Mouse (Mus musculus) embryonic facial prominence, embryonic 14.5 days (tissue): Measurements from ENCODE around the gene Kmt2e. TPM values are rescaled to one million over a fixed set of nuclear protein-coding genes. Genes with fewer than 3 reads are reported as not detected.

Experiments used
- ATAC-seq: fragments of 200-750 bp; cut with Nextera tagmentation; 2 replicates; pipeline ENCODE4 v1.8.0; 2017; ENCODE audit warnings: low read depth, moderate number of reproducible peaks, moderate TSS enrichment
- DNase-seq: peaks from one replicate; pipeline ENCODE4 v3.0.0-alpha.2; 2015; ENCODE audit warnings: low spot score
- H3K27ac ChIP-seq: fragments of 300-500 bp; sonication (generic); replicated peaks from 2 replicates; pipeline ENCODE4 v1.5.1; 2014; ENCODE audit warnings: low read depth, mild to moderate bottlenecking, low read length, moderate library complexity
- H3K27me3 ChIP-seq: fragments of 300-500 bp; sonication (generic); replicated peaks from 2 replicates; pipeline ENCODE4 v1.6.1; 2014; ENCODE audit warnings: low read length; ENCODE audit not compliant: control insufficient read depth, insufficient read depth
- H3K36me3 ChIP-seq: fragments of 300-500 bp; sonication (generic); 2 replicates; pipeline ENCODE4 v1.6.1; 2014; ENCODE audit warnings: low read length, mixed read lengths; ENCODE audit not compliant: control insufficient read depth, insufficient read depth
- H3K4me1 ChIP-seq: fragments of 300-500 bp; sonication (generic); 2 replicates; pipeline ENCODE4 v1.6.1; 2014; ENCODE audit warnings: antibody characterized with exemption, low read length; ENCODE audit not compliant: control insufficient read depth, insufficient read depth
- H3K4me2 ChIP-seq: fragments of 300-500 bp; sonication (generic); 2 replicates; pipeline ENCODE4 v1.6.1; 2014; ENCODE audit warnings: low read depth, mild to moderate bottlenecking, low read length, moderate library complexity, mixed read lengths
- H3K4me3 ChIP-seq: fragments of 300-500 bp; sonication (generic); 2 replicates; pipeline ENCODE4 v1.5.1; 2014; ENCODE audit warnings: low read depth, mild to moderate bottlenecking, low read length
- H3K9ac ChIP-seq: fragments of 300-500 bp; sonication (generic); 2 replicates; pipeline ENCODE4 v1.6.1; 2014; ENCODE audit warnings: low read depth, mild to moderate bottlenecking, low read length, moderate library complexity, mixed read lengths
- H3K9me3 ChIP-seq: fragments of 300-500 bp; sonication (generic); 2 replicates; pipeline ENCODE4 v1.6.1; 2016; ENCODE audit warnings: low read length; ENCODE audit not compliant: control insufficient read depth
- WGBS: fragments of 180-500 bp; shearing (Covaris S2); extraction: QIAGEN DNeasy Blood & Tissue Kit; methylation state at CpG from one replicate; pipeline ENCODE4 v1.1.7; 2014; 5-methylcytosine and 5-hydroxymethylcytosine counted together
- polyA plus RNA-seq: library from polyadenylated mRNA; unstranded; fragments of >200 nt; fragmentation: Nextera tagmentation; extraction: Ambion mirVana; gene quantifications from 2 replicates; pipeline ENCODE4 v1.2.1, GENCODE M21; 2014

The Kmt2e gene
- polyA plus RNA-seq, 1 experiment from 2014 or later = 66.0 TPM

- no peak overlapping the region for H3K27ac ChIP-seq
- WGBS = 87% methylated on average over 5 of the region's 5 CpGs
- no peaks in the 10 kb centered on the region for H3K4me1 ChIP-seq
- H3K9ac ChIP-seq = no peak overlapping the region
- peaks cover 88% of the 10 kb centered on the region for H3K36me3 ChIP-seq
- H3K9me3 ChIP-seq = no peaks in the 10 kb centered on the region
- no peak for ATAC-seq
- H3K4me2 ChIP-seq = no peak overlapping the region
- no peak overlapping the region for H3K4me3 ChIP-seq
- no peak for DNase-seq
- H3K27me3 ChIP-seq = no peaks in the 10 kb centered on the region
Measured at GRCm38 (mm10) chr5:23496933-23497332, 62.7 kb downstream of the Kmt2e start.

- no peak overlapping the region for H3K4me3 ChIP-seq
- H3K4me2 ChIP-seq = no peak overlapping the region
- no peaks in the 10 kb centered on the region for H3K27me3 ChIP-seq
- 89% methylated on average over 10 of the region's 10 CpGs for WGBS
- peaks cover 88% of the 10 kb centered on the region for H3K36me3 ChIP-seq
- no peak overlapping the region for H3K9ac ChIP-seq
- no peak for DNase-seq
- no peak overlapping the region for H3K27ac ChIP-seq
- ATAC-seq = no peak
- H3K9me3 ChIP-seq = no peaks in the 10 kb centered on the region
- no peaks in the 10 kb centered on the region for H3K4me1 ChIP-seq
Measured at GRCm38 (mm10) chr5:23497920-23498319, 63.7 kb downstream of the Kmt2e start.

GRCm38 (mm10) chr5:23499257-23499656 is 65.0 kb downstream of the Kmt2e start:
- ATAC-seq = no peak
- DNase-seq = no peak
- peaks cover 83% of the 10 kb centered on the region for H3K36me3 ChIP-seq
- H3K4me1 ChIP-seq = no peaks in the 10 kb centered on the region
- H3K9ac ChIP-seq = no peak overlapping the region
- 93% methylated on average over 16 of the region's 16 CpGs for WGBS
- H3K27me3 ChIP-seq = no peaks in the 10 kb centered on the region
- H3K4me2 ChIP-seq = no peak overlapping the region
- H3K9me3 ChIP-seq = no peaks in the 10 kb centered on the region
- no peak overlapping the region for H3K27ac ChIP-seq
- no peak overlapping the region for H3K4me3 ChIP-seq

GRCm38 (mm10) chr5:23500715-23501114 is 66.5 kb downstream of the Kmt2e start:
- Histone ChIP-seq H3K4me3 (no peak overlapping the region), H3K27ac (no peak overlapping the region), H3K4me1 (no peaks in the 10 kb centered on the region), H3K4me2 (no peak overlapping the region), H3K27me3 (no peaks in the 10 kb centered on the region), H3K9me3 (no peaks in the 10 kb centered on the region), H3K36me3 (peaks cover 85% of the 10 kb centered on the region), H3K9ac (no peak overlapping the region)
- ATAC-seq (no peak), DNase-seq (no peak)
- WGBS = 91% methylated on average over 6 of the region's 6 CpGs

- no peaks in the 10 kb centered on the region for H3K27me3 ChIP-seq
- H3K9ac ChIP-seq = no peak overlapping the region
- no peaks in the 10 kb centered on the region for H3K4me1 ChIP-seq
- no peaks in the 10 kb centered on the region for H3K9me3 ChIP-seq
- no peak overlapping the region for H3K4me3 ChIP-seq
- 64% methylated on average over 13 of the region's 13 CpGs for WGBS
- ATAC-seq = peak; percentile 24; the same call in 1 of the 2 replicates
- no peak for DNase-seq
- 0 out of 2 replicates have a peak overlapping the region, but pooled peaks have one; percentile 10 for H3K27ac ChIP-seq
- peaks cover 83% of the 10 kb centered on the region for H3K36me3 ChIP-seq
- no peak overlapping the region for H3K4me2 ChIP-seq
Measured at GRCm38 (mm10) chr5:23501582-23502316, 67.5 kb downstream of the Kmt2e start.

- no peak overlapping the region for H3K27ac ChIP-seq
- no peak overlapping the region for H3K4me2 ChIP-seq
- ATAC-seq (peak; percentile 47), DNase-seq (no peak)
- H3K9ac ChIP-seq = no peak overlapping the region
- no peak overlapping the region for H3K4me3 ChIP-seq
- H3K27me3 ChIP-seq = no peaks in the 10 kb centered on the region
- no peaks in the 10 kb centered on the region for H3K9me3 ChIP-seq
- H3K36me3 ChIP-seq = peaks cover 82% of the 10 kb centered on the region
- H3K4me1 ChIP-seq = no peaks in the 10 kb centered on the region
- WGBS = 66% methylated on average over 10 of the region's 13 CpGs
Measured at GRCm38 (mm10) chr5:23502317-23502937, 68.2 kb downstream of the Kmt2e start.

- peaks cover 80% of the 10 kb centered on the region for H3K36me3 ChIP-seq
- 90% methylated on average over 3 of the region's 3 CpGs for WGBS
Measured at GRCm38 (mm10) chr5:23505578-23505977, 71.3 kb downstream of the Kmt2e start.

GRCm38 (mm10) chr5:23507210-23507609 is 73.0 kb downstream of the Kmt2e start:
- no peak for DNase-seq
- H3K27me3 ChIP-seq = no peaks in the 10 kb centered on the region
- H3K36me3 ChIP-seq = peaks cover 65% of the 10 kb centered on the region
- no peaks in the 10 kb centered on the region for H3K4me1 ChIP-seq
- ATAC-seq = no peak
- H3K9me3 ChIP-seq = no peaks in the 10 kb centered on the region
- H3K4me2 ChIP-seq = no peak overlapping the region
- 88% methylated on average over 4 of the region's 4 CpGs for WGBS
- H3K9ac ChIP-seq = no peak overlapping the region
- H3K4me3 ChIP-seq = no peak overlapping the region
- no peak overlapping the region for H3K27ac ChIP-seq

More at GRCm38 (mm10) chr5:23505578-23505977, 71.3 kb downstream of the Kmt2e start:
- DNase-seq (no peak), ATAC-seq (no peak)
- H3K9ac ChIP-seq = no peak overlapping the region
- no peaks in the 10 kb centered on the region for H3K9me3 ChIP-seq
- no peaks in the 10 kb centered on the region for H3K27me3 ChIP-seq
- no peaks in the 10 kb centered on the region for H3K4me1 ChIP-seq
- no peak overlapping the region for H3K4me2 ChIP-seq
- no peak overlapping the region for H3K27ac ChIP-seq
- H3K4me3 ChIP-seq = no peak overlapping the region

GRCm38 (mm10) chr5:23508630-23509029 is 74.4 kb downstream of the Kmt2e start:
- Histone ChIP-seq H3K36me3 (peaks cover 68% of the 10 kb centered on the region), H3K27ac (no peak overlapping the region), H3K9ac (no peak overlapping the region), H3K4me1 (no peaks in the 10 kb centered on the region), H3K4me2 (no peak overlapping the region), H3K4me3 (no peak overlapping the region), H3K9me3 (no peaks in the 10 kb centered on the region), H3K27me3 (no peaks in the 10 kb centered on the region)
- DNase-seq = no peak
- 84% methylated on average over 6 of the region's 6 CpGs for WGBS
- no peak for ATAC-seq
